Mouse (Mus musculus) kidney, embryonic 15.5 days (tissue): ENCODE measurements at regions not wholly inside any gene's neighbourhood (a gene's known extent, or its start where the extent isn't known, plus 50 kb on each side); places are given as distances from the start of the nearest gene placed in this dataset.

Experiments used
- ATAC-seq: fragments of 200-750 bp; cut with Nextera tagmentation; replicated peaks from 2 replicates; pipeline ENCODE4 v1.8.0; 2017; ENCODE audit warnings: moderate TSS enrichment; ENCODE audit not compliant: low FRiP score
- H3K27ac ChIP-seq: fragments of 300-500 bp; sonication (generic); 2 replicates; pipeline ENCODE4 v1.5.1; 2015; ENCODE audit warnings: mild to moderate bottlenecking, inconsistent platforms
- H3K27me3 ChIP-seq: fragments of 300-500 bp; sonication (generic); 2 replicates; pipeline ENCODE4 v1.6.1; 2015; ENCODE audit warnings: inconsistent platforms
- H3K36me3 ChIP-seq: fragments of 300-500 bp; sonication (generic); 2 replicates; pipeline ENCODE4 v1.6.1; 2015; ENCODE audit warnings: inconsistent platforms
- H3K4me1 ChIP-seq: fragments of 300-500 bp; sonication (generic); 2 replicates; pipeline ENCODE4 v1.6.1; 2015; ENCODE audit warnings: inconsistent platforms
- H3K4me2 ChIP-seq: fragments of 300-500 bp; sonication (generic); 2 replicates; pipeline ENCODE4 v1.6.1; 2015; ENCODE audit warnings: moderate library complexity, mild to moderate bottlenecking, inconsistent platforms
- H3K4me3 ChIP-seq: fragments of 300-500 bp; sonication (generic); replicated peaks from 2 replicates; pipeline ENCODE4 v1.5.1; 2015; ENCODE audit warnings: mild to moderate bottlenecking, inconsistent platforms
- H3K9ac ChIP-seq: fragments of 300-500 bp; sonication (generic); 2 replicates; pipeline ENCODE4 v1.6.1; 2015; ENCODE audit warnings: mild to moderate bottlenecking, inconsistent platforms
- H3K9me3 ChIP-seq: fragments of 300-500 bp; sonication (generic); replicated peaks from 2 replicates; pipeline ENCODE4 v1.6.1; 2016; ENCODE audit warnings: inconsistent platforms
- WGBS: fragments of 180-500 bp; shearing (Covaris S2); methylation state at CpG from one replicate; pipeline ENCODE4 v1.1.7; 2015; ENCODE audit warnings: mixed read lengths; 5-methylcytosine and 5-hydroxymethylcytosine counted together

DNA sequence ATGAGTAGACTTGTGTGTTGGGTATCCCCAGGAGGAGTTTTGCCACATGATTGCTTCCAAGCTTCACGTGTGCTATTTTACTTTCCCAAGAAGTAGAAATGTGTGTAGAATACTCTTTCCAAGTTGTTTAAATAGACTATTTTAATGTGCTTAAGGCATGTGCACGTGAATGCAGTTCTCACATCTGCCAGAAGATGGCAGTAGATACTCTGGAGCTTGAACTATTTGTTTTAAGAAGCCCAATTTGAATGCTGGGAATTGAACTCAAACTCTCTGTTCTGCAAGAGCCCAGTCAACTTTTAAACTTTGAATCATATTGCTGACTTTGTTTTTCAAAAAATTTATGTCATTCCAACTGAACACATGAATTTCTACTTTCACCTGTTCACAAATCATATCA, 431.3 kb upstream of the Reg3g start:
- ATAC-seq: no peak
- Histone ChIP-seq H3K4me3 (no peak overlapping the region), H3K36me3 (no peaks in the 10 kb centered on the region), H3K4me1 (no peaks in the 10 kb centered on the region), H3K4me2 (no peak overlapping the region), H3K27me3 (no peaks in the 10 kb centered on the region), H3K9me3 (no peaks in the 10 kb centered on the region), H3K27ac (no peak overlapping the region), H3K9ac (no peak overlapping the region)
- 6% methylated on average over 2 of the region's 2 CpGs for WGBS

DNA sequence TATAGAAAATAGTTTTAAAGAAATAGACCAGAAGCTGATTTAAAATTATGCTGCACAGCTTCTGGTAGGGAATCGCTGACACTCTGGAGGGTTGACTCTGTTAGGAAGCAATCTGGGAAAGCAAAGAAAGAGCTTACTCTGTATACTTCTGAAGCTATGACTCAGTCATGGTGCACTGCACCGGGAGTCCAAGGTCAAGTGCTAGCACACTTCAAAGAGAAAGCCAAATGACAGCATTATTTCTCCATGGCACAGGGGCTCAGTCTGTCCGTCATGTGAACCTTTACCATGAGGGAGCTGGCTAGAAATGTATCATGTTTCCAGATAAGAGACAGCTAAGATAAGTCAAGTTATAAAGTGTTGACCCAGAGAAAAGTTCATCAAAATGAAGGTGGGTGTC, 424.1 kb upstream of the Reg3g start:
- no peaks in the 10 kb centered on the region for H3K4me1 ChIP-seq
- 28% methylated on average over 3 of the region's 3 CpGs for WGBS
- no peak overlapping the region for H3K4me3 ChIP-seq
- no peaks in the 10 kb centered on the region for H3K27me3 ChIP-seq
- H3K9me3 ChIP-seq: no peaks in the 10 kb centered on the region
- H3K36me3 ChIP-seq: no peaks in the 10 kb centered on the region
- H3K4me2 ChIP-seq: no peak overlapping the region
- no peak overlapping the region for H3K9ac ChIP-seq
- ATAC-seq: peak; percentile 92; the same call in 1 of the 2 replicates
- H3K27ac ChIP-seq: no peak overlapping the region

DNA sequence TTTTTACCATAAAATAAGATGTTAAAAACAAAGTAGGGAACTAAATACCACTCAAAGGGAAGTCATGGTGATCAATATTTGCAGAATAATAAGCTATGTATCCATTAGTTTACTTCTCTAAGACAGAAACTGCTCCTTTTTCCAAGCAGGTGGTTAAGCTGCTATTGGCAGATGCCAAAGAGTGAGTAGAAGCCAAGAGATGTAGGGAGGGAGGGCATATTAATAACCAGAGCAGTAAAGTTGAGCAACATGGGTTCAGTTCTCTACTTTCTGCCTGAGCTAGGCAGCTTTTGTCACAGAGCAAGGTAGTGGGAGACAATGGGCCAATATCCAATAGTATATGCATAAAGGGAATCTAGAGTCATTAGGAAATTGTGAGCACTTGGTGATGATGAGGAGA, 394.4 kb upstream of the Reg3g start:
- no peak overlapping the region for H3K4me3 ChIP-seq

DNA sequence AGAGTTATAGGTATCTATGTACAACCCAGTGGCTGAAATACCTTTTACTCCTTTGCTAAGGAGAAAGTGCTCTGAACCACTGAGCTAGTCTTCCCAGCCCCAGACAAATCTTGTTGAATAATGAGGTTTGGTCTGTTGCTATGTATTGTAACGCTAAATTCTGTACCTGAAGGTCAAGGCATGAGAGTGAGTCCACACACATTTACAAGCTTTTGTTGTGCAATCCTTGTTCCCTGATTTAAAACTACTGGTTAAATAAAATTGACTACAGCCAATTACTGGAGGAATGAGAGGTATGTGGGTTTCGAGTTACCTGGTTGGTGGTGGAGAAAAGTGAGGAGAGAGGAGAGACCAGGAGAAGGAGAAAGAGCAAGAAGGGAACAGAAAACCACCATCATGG, 372.6 kb upstream of the Reg3g start:
- WGBS: 58% methylated on average over 2 of the region's 2 CpGs
- ATAC-seq: no peak

More for the DNA sequence above, 394.4 kb upstream of the Reg3g start:
- H3K27me3 ChIP-seq: no peaks in the 10 kb centered on the region
- H3K27ac ChIP-seq: no peak overlapping the region
- no peak overlapping the region for H3K9ac ChIP-seq
- H3K4me2 ChIP-seq: no peak overlapping the region
- ATAC-seq: no peak
- H3K4me1 ChIP-seq: no peaks in the 10 kb centered on the region
- no peaks in the 10 kb centered on the region for H3K9me3 ChIP-seq
- no peaks in the 10 kb centered on the region for H3K36me3 ChIP-seq

DNA sequence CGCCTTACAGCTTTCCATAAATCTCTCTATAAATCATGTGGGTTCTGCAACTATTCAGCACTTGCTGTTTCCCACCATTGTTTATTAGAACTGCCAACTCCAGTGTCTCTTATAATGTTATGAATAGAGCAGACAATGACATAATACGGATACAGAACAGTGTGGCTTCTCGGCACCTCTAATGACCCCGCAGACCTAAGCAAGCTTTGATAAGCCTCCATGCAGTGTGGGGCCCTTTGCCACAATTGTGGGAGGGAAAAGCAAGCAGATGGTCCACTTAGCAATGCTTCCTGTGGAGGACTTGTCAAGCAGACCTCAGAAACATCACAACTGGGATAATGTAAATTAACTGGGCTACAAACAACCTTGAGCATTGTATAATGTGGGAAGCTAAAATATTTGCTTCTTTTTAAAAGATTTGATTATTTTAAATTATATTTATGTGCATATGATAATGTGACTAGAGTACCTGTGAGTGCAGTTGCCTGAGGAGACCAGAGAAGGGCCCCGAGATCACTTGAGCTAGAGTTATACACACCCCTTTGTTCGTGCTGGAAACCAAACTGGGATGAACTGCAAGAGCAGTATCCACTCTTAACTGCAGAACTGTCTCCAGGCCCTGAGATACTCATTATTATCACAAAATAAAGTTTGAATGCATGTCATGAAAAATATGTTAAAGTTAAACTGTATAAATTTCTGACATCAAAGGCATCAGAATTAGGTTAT, 357.4 kb upstream of the Reg3g start:
- Histone ChIP-seq H3K4me1 (no peaks in the 10 kb centered on the region), H3K27me3 (no peaks in the 10 kb centered on the region), H3K27ac (no peak overlapping the region), H3K9me3 (no peaks in the 10 kb centered on the region), H3K9ac (no peak overlapping the region), H3K4me3 (no peak overlapping the region), H3K36me3 (no peaks in the 10 kb centered on the region), H3K4me2 (no peak overlapping the region)
- 41% methylated on average over 6 of the region's 6 CpGs for WGBS
- peak; percentile 78 for ATAC-seq

More for the DNA sequence above, 372.6 kb upstream of the Reg3g start:
- H3K9me3 ChIP-seq: no peaks in the 10 kb centered on the region
- H3K9ac ChIP-seq: no peak overlapping the region
- no peaks in the 10 kb centered on the region for H3K4me1 ChIP-seq
- no peak overlapping the region for H3K27ac ChIP-seq
- no peak overlapping the region for H3K4me3 ChIP-seq
- no peaks in the 10 kb centered on the region for H3K27me3 ChIP-seq
- H3K4me2 ChIP-seq: no peak overlapping the region
- H3K36me3 ChIP-seq: no peaks in the 10 kb centered on the region

DNA sequence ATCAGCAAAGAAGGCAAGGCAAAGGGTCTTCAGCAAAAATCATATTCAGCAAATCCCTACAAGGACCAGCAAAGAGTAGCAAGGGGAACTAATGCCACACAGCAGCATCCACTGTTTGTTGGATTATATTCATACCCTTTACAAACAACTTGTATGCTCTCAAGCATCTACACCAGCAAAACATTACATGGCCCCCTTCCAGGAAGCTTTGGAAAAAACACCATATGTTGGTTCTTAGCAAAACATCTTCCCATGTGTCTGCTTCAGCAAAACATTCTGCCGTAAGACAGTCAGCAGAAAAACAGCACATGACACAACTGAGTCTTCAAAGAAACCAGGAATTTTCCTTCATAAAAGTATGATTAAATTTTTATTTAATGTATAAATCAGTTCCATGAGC, 352.6 kb upstream of the Reg3g start:
- Histone ChIP-seq H3K4me3 (no peak overlapping the region), H3K27me3 (no peaks in the 10 kb centered on the region), H3K9me3 (no peaks in the 10 kb centered on the region), H3K4me1 (no peaks in the 10 kb centered on the region), H3K9ac (no peak overlapping the region), H3K36me3 (no peaks in the 10 kb centered on the region), H3K4me2 (no peak overlapping the region), H3K27ac (no peak overlapping the region)
- no peak for ATAC-seq
- 88% methylated on average over 1 of the region's 1 CpGs for WGBS

DNA sequence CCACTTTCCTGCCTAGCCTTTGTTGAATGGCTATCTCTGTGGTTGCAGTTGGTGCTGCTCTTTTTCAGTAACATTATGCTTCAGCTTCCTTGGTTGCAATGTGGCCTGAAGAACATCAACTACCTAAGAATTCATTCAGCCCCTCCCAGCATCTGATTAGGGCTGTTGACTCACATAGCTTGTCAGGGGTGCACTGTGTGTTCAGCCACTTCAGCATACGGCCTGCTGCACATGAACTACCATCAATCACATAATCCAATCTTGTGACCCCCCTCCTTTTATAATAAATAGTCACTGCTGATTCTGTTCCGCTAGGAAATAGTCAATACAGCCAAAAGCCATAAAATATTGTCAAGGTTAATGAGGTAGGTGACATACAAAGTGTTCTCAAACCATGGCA, 328.3 kb upstream of the Reg3g start:
- peak; percentile 85; the same call in 1 of the 2 replicates for ATAC-seq
- no peaks in the 10 kb centered on the region for H3K9me3 ChIP-seq
- H3K4me2 ChIP-seq: no peak overlapping the region
- H3K36me3 ChIP-seq: no peaks in the 10 kb centered on the region
- no peaks in the 10 kb centered on the region for H3K27me3 ChIP-seq
- H3K4me3 ChIP-seq: no peak overlapping the region
- 0 out of 2 replicates have a peak, but pooled peaks cover 3% of the 10 kb centered on the region for H3K4me1 ChIP-seq
- no peak overlapping the region for H3K27ac ChIP-seq
- WGBS: 16% methylated on average over 2 of the region's 2 CpGs
- no peak overlapping the region for H3K9ac ChIP-seq

DNA sequence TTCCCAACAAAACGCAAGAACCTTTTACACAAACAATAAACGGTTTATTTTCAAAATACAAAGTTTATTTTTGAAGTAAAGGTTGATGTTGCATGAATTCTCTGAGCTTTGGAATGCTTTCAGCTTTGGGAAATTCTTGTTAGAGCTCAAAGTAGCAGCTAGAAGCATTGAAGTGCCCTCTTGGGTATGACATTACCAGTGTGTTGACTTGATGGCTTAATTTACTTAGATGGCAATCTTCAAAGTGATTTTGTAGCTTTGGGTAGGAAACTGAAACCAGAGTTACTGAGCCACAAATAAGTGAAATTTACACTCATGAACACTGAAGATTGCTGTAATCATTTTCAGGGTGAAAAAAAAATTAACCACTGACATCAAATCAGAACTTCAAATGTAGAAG, 320.3 kb upstream of the Reg3g start:
- Histone ChIP-seq H3K4me3 (no peak overlapping the region), H3K4me2 (no peak overlapping the region), H3K9me3 (no peaks in the 10 kb centered on the region), H3K27ac (no peak overlapping the region), H3K36me3 (no peaks in the 10 kb centered on the region), H3K27me3 (no peaks in the 10 kb centered on the region), H3K4me1 (no peaks in the 10 kb centered on the region), H3K9ac (no peak overlapping the region)
- 31% methylated on average over 2 of the region's 2 CpGs for WGBS
- ATAC-seq: peak; percentile 52; the same call in 1 of the 2 replicates

DNA sequence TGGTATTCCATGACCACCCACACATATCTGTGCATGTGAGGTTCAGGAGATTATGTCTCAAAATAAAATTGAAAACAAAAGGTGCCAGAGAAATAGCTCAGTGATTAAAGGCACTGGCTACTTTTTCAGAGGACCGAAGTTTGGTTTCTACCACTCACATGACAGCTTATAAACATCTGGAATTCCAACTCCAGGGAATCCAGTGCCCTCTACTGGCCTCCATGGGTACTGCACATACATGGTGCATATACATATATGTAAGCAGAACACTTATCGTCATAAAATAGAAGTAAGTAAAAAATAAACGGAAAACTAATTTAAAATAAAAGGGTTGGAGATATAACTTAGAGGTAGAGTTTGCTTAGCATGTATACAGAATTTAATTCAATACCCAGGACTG, 288.9 kb upstream of the Reg3g start:
- Histone ChIP-seq H3K4me2 (no peak overlapping the region), H3K4me1 (no peaks in the 10 kb centered on the region), H3K4me3 (no peak overlapping the region), H3K27ac (no peak overlapping the region), H3K9me3 (no peaks in the 10 kb centered on the region), H3K9ac (no peak overlapping the region), H3K36me3 (no peaks in the 10 kb centered on the region), H3K27me3 (no peaks in the 10 kb centered on the region)
- WGBS: 91% methylated on average over 3 of the region's 3 CpGs
- no peak for ATAC-seq
